Mouse (Mus musculus): ENCODE results near the gene Prkag1. TPM values are rescaled to one million over a fixed set of nuclear protein-coding genes. Genes with fewer than 3 reads are reported as not detected.

Gene Prkag1
- polyA plus RNA-seq, 1 experiment from 2014 or later = 91.9 TPM

DNA sequence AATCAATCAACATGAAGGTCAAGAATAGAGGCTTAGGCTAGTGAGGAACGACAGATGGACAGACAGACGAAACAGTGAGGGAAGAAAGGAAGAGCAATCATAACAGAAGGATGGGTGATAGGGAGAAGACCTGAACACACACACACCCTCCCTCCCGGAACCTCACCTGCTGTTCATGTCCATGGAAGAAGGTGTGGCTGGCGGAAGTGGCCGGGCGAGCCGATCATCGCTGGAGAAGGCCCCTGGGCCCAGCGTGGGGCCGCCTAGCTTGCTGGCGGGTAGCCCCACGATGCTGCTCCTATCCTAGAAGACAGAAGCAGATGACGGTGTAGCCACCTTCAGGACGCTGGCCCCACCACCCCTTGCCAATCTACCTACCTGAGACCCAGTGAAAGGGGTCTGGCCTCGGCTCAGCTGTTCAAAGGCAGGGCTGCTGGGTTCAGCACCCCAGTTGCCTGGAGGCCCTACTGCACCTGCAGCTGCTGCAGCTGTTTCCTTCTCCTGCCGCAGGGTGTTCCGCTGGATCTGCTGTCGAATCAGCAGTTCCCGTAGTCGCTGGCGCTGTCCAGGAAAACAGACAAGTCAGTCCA lies 20.0 kb upstream of the Prkag1 start:
- H3K9me3 ChIP-seq (replicated peaks) = no peaks in the 10 kb centered on the region
- ATAC-seq (ENCODE audit: insufficient number of reproducible peaks, low FRiP score, low TSS enrichment, low read depth) = no peak
- H3K4me2 ChIP-seq (replicated peaks) = no peak overlapping the region
- no peak overlapping the region for H3K27ac ChIP-seq (replicated peaks)
- 86% methylated on average over 21 of the region's 21 CpGs for WGBS
- H3K9ac ChIP-seq = no peak overlapping the region
- H3K4me3 ChIP-seq (replicated peaks) = no peak overlapping the region
- no peaks in the 10 kb centered on the region for H3K4me1 ChIP-seq
- peaks cover 100% of the 10 kb centered on the region for H3K36me3 ChIP-seq
- no peaks in the 10 kb centered on the region for H3K27me3 ChIP-seq

DNA sequence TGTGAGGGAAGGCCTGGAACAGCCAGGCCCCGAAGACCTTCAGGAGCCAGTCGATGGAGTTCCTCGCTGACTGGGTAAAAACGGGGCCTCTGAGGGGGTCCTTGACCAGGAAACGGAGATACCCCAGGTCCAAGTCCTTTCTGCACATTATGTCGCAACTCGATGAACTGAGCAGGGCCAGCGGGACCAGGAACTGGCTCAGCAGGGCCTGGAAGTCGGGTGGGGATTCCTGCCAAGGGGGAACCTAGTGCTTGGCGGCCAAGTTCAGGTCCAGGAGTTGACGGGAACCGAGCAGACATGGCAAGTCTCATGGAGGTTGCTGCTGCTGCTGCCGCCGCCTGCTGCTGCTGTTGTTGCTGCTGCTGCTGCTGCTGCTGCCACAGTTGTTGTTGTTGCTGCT lies 19.3 kb upstream of the Prkag1 start:
- 88% methylated on average over 14 of the region's 14 CpGs for WGBS
- no peaks in the 10 kb centered on the region for H3K27me3 ChIP-seq
- H3K36me3 ChIP-seq = peaks cover 100% of the 10 kb centered on the region
- H3K27ac ChIP-seq (replicated peaks) = no peak overlapping the region
- H3K9ac ChIP-seq = no peak overlapping the region
- H3K4me3 ChIP-seq (replicated peaks) = no peak overlapping the region
- no peak overlapping the region for H3K4me2 ChIP-seq (replicated peaks)
- ATAC-seq (ENCODE audit: insufficient number of reproducible peaks, low FRiP score, low TSS enrichment, low read depth) = no peak
- H3K4me1 ChIP-seq = no peaks in the 10 kb centered on the region
- no peaks in the 10 kb centered on the region for H3K9me3 ChIP-seq (replicated peaks)

DNA sequence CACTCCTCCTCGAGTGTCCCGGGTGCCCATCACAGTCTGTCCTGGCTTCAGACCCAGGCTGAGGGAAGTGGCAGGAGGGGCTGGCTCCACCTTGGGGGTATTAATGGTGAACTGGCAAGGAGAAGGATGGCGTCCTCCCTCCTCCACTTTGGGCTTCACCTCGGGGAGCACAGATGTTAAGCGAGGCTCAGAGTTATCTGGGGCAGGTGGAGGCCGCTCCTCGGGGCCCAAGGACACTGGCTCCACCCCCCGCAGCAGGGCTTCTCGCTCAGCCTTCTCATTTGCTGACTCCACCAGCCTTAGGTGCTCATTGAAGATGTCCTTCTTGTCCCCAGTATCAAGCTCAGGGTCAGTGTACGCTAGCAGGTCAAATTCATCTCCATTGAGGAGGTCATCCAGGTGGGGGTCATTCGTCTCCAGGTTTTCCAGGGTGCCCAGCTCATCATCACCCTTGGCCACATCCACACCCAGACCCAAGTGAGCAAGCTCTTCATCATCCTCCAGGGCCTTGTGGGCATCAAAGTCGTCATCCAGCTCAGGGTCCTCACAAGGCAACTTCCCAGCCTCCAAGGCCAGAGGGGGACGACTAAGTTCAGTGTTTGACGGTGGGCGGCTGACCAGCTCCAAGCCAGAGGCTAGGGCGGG lies 18.8 kb upstream of the Prkag1 start:
- Histone ChIP-seq H3K27ac (replicated peaks) (no peak overlapping the region), H3K9me3 (replicated peaks) (no peaks in the 10 kb centered on the region), H3K4me3 (replicated peaks) (no peak overlapping the region), H3K27me3 (no peaks in the 10 kb centered on the region), H3K36me3 (peaks cover 100% of the 10 kb centered on the region), H3K9ac (no peak overlapping the region), H3K4me1 (no peaks in the 10 kb centered on the region), H3K4me2 (replicated peaks) (no peak overlapping the region)
- whole genome bisulfite sequencing = 86% methylated on average over 16 of the region's 16 CpGs
- ATAC-seq (ENCODE audit: insufficient number of reproducible peaks, low FRiP score, low TSS enrichment, low read depth) = no peak

DNA sequence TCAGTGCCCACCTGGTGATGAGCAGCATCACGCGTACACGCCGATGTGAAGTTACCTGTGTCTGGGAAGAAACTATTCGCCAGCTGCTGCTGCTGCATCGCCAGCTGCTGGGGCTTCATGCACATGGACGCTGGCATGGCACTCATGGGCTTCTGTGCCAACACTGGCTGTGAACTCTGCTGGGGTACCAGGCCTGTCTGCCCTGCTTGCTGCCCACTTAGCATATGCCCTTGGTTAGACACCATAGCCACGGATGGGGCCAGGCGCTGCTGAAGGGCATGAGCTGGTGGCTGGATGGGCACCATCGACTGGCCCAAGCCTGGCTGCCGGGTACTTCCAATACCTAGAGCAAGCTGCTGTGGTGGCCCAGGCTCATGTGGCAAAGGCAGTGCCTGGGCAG lies 17.8 kb upstream of the Prkag1 start:
- no peak for ATAC-seq (ENCODE audit: insufficient number of reproducible peaks, low FRiP score, low TSS enrichment, low read depth)
- Histone ChIP-seq H3K27me3 (no peaks in the 10 kb centered on the region), H3K36me3 (peaks cover 100% of the 10 kb centered on the region), H3K4me1 (0 out of 2 replicates have a peak, but pooled peaks cover under 1% of the 10 kb centered on the region), H3K4me2 (replicated peaks) (no peak overlapping the region), H3K4me3 (replicated peaks) (no peak overlapping the region), H3K9me3 (replicated peaks) (no peaks in the 10 kb centered on the region), H3K9ac (no peak overlapping the region), H3K27ac (replicated peaks) (no peak overlapping the region)
- WGBS = 93% methylated on average over 11 of the region's 11 CpGs

DNA sequence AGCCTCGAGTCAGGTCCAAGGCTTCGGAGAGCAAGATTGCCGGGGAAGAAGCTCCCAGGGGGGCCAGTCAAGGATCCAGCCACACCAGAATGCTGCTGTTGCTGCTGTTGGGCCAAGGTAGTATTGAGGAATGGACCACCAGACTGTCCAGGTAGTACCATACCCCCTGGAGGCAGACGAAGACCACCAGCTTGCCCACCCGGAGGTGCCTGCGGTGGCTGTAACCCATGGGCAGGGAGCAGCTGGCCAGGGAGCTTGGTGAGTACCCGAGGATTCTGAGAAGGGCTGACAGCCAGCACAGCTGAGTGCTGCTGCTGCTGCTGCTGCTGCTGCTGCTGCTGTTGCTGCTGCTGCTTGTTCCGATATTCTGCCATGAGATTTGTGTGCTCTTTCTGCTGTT lies 14.8 kb upstream of the Prkag1 start:
- WGBS = 89% methylated on average over 8 of the region's 8 CpGs
- no peak for ATAC-seq (ENCODE audit: insufficient number of reproducible peaks, low FRiP score, low TSS enrichment, low read depth)
- Histone ChIP-seq H3K4me2 (replicated peaks) (no peak overlapping the region), H3K4me3 (replicated peaks) (no peak overlapping the region), H3K27me3 (no peaks in the 10 kb centered on the region), H3K27ac (replicated peaks) (no peak overlapping the region), H3K9me3 (replicated peaks) (no peaks in the 10 kb centered on the region), H3K9ac (no peak overlapping the region), H3K4me1 (0 out of 2 replicates have a peak, but pooled peaks cover 5% of the 10 kb centered on the region), H3K36me3 (peaks cover 100% of the 10 kb centered on the region)

DNA sequence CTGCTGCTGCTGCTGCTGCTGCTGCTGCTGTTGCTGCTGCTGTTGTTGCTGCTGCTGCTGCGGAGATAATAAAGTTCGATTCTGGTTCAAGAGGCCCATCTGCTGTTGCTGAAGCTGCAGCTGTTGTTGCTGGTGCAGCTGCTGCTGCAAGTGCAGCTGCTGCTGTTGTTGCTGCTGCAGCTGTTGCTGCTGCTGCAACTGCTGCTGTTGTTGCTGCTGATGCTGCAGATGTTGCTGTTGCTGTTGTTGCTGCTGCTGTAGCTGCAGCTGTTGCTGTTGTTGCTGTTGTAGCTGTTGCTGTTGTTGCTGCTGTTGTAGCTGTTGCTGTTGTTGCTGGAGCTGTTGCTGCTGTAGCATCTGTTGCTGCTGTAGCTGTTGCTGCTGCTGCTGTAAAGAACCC lies 13.8 kb upstream of the Prkag1 start:
- peaks cover 100% of the 10 kb centered on the region for H3K36me3 ChIP-seq
- no peaks in the 10 kb centered on the region for H3K27me3 ChIP-seq
- H3K4me1 ChIP-seq = 0 out of 2 replicates have a peak, but pooled peaks cover 5% of the 10 kb centered on the region
- no peak overlapping the region for H3K4me3 ChIP-seq (replicated peaks)
- no peak for ATAC-seq (ENCODE audit: insufficient number of reproducible peaks, low FRiP score, low TSS enrichment, low read depth)
- no peak overlapping the region for H3K9ac ChIP-seq
- WGBS = 87% methylated on average over 2 of the region's 2 CpGs
- H3K4me2 ChIP-seq (replicated peaks) = no peak overlapping the region
- H3K27ac ChIP-seq (replicated peaks) = no peak overlapping the region
- no peaks in the 10 kb centered on the region for H3K9me3 ChIP-seq (replicated peaks)

DNA sequence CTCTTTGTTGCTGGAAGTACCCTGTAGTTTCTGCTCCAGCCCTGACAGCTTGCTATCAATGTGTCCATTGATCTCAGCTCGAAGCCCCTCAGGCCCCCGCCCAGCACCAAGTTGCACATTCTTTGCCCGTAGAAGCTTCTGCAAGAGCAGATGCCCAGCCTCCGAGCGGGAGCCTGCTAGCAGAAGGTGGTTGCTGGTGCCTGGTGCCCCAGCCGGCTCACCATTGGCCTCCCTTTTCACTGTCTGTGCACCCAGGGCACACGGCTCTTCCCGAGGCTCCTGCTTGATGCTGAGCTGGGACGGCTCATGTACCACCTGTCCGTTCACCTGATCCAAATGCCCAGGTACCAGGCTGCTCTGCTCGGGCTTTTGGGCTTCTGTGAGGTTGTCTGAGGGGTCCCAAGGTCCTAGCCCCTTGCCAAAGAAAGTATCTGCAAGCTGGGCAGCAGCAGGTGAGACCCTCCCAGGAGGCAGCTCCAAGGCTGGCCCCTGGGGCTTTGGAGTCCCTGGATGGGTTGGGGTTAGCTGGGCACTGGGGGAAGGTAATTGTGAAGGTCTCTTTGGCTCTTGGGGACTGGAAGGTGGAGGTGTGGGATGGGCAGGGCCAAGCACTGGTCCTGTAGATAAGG lies 12.4 kb upstream of the Prkag1 start:
- 85% methylated on average over 11 of the region's 11 CpGs for WGBS
- Histone ChIP-seq H3K4me1 (0 out of 2 replicates have a peak, but pooled peaks cover 5% of the 10 kb centered on the region), H3K27ac (replicated peaks) (no peak overlapping the region), H3K4me2 (replicated peaks) (no peak overlapping the region), H3K9ac (no peak overlapping the region), H3K4me3 (replicated peaks) (no peak overlapping the region), H3K27me3 (no peaks in the 10 kb centered on the region), H3K9me3 (replicated peaks) (no peaks in the 10 kb centered on the region), H3K36me3 (peaks cover 100% of the 10 kb centered on the region)
- ATAC-seq (ENCODE audit: insufficient number of reproducible peaks, low FRiP score, low TSS enrichment, low read depth) = no peak

DNA sequence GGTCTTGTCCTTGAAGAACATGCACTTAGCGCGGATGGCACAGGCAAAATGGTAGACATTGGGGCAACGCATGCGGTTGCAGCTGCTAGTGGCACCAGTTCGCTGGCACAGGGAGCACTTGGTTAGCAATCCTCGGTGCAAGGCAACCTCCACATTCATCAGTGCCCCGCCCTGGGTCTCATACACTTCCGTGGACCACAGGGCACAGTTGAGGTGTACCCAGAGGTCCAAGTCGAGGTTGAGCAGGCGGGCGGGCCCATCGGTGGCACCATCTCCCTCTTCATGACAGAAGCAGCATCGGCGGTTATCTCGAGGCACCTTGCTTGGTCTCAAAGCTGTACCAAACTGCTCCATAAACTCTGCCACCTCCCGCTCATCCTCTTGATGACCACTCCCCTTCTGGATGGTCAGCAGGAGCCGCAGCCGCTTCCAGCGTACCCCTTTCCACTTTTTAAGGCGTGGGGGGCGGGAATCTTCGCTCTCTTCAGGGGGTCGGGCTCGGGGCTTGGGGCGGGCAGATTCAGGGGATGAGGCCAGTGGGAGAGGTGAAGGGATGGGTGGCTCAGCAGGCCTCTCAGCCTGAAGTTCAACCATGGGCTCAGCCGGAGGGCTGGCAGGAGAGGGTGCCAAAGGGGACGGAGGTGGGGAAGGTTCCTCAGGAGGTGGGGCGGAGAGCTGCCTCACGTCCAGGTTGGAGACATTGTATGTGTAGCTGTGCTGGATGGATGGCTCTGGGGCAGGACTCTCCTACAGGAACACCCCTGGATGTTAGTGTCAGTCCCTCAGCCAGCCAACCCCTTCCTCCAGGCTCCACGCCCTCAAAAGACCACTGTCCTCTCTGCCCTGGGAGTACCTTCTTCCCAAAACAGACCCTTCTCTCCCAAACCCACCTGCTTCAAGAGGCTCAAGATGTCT lies 8.6 kb upstream of the Prkag1 start:
- no peak for ATAC-seq (ENCODE audit: insufficient number of reproducible peaks, low FRiP score, low TSS enrichment, low read depth)
- Histone ChIP-seq H3K9ac (no peak overlapping the region), H3K27ac (replicated peaks) (no peak overlapping the region), H3K27me3 (no peaks in the 10 kb centered on the region), H3K4me2 (replicated peaks) (no peak overlapping the region), H3K9me3 (replicated peaks) (no peaks in the 10 kb centered on the region), H3K4me3 (replicated peaks) (no peak overlapping the region), H3K36me3 (peaks cover 100% of the 10 kb centered on the region), H3K4me1 (0 out of 2 replicates have a peak, but pooled peaks cover 5% of the 10 kb centered on the region)
- WGBS = 93% methylated on average over 30 of the region's 30 CpGs

DNA sequence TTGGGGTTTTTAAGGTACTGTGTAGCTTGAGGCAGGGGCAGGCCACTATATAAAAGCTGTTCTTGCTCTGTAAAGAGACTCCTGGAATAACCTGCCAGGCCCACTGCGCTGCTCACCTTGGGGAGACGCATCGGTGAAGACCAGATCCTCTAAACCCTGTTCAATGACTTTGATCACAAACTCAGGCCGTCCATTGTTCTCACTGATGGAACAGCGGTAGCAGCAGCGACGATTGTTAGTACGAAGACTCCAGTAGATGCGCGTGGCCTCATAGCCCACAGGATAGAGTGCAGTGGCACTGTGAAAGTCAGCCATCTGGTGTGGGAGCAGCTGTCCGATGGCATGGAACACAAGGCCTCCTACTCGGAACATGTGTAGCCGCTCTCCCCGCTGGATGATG lies 7.8 kb upstream of the Prkag1 start:
- no peak overlapping the region for H3K9ac ChIP-seq
- no peak overlapping the region for H3K4me2 ChIP-seq (replicated peaks)
- 95% methylated on average over 14 of the region's 14 CpGs for WGBS
- 0 out of 2 replicates have a peak, but pooled peaks cover 5% of the 10 kb centered on the region for H3K4me1 ChIP-seq
- no peak overlapping the region for H3K4me3 ChIP-seq (replicated peaks)
- no peaks in the 10 kb centered on the region for H3K27me3 ChIP-seq
- H3K9me3 ChIP-seq (replicated peaks) = no peaks in the 10 kb centered on the region
- H3K27ac ChIP-seq (replicated peaks) = no peak overlapping the region
- no peak for ATAC-seq (ENCODE audit: insufficient number of reproducible peaks, low FRiP score, low TSS enrichment, low read depth)
- H3K36me3 ChIP-seq = peaks cover 100% of the 10 kb centered on the region

DNA sequence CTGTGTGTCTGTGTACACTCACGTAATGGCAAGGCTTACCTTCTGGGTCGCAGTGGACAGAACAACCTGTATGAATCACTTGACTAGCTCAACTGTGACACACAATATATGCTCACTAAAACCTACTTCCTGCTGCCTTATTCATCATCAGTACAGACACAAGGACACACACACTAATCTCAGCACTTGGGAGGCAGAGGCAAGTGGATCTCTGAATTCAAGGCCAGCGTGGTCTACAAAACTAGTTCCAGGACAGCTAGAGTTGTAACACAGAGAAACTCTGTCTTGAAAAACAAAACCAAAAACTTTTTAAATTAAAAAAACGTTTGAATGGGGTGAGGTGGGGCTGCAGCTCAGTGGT lies 6.4 kb upstream of the Prkag1 start:
- H3K9me3 ChIP-seq (replicated peaks) = no peaks in the 10 kb centered on the region
- ATAC-seq (ENCODE audit: insufficient number of reproducible peaks, low FRiP score, low TSS enrichment, low read depth) = no peak
- peaks cover 2% of the 10 kb centered on the region; the same call in 1 of the 2 replicates for H3K4me1 ChIP-seq
- H3K36me3 ChIP-seq = peaks cover 96% of the 10 kb centered on the region
- no peak overlapping the region for H3K9ac ChIP-seq
- H3K4me3 ChIP-seq (replicated peaks) = no peak overlapping the region
- no peak overlapping the region for H3K4me2 ChIP-seq (replicated peaks)
- H3K27ac ChIP-seq (replicated peaks) = no peak overlapping the region
- H3K27me3 ChIP-seq = no peaks in the 10 kb centered on the region
- 74% methylated on average over 4 of the region's 4 CpGs for WGBS
